Mouse (Mus musculus) cortical plate, adult 2 months (tissue): ENCODE measurements around the gene Gch1.

ENCODE experiments used
- CTCF ChIP-seq: fragments of 200-500 bp; IDR thresholded peaks from 2 replicates; pipeline ENCODE4 v1.5.1; 2011; ENCODE audit warnings: mild to moderate bottlenecking, control low read depth, low read length; ENCODE audit not compliant: insufficient read depth; ENCODE audit errors: extremely low read depth
- POLR2A ChIP-seq: fragments of 200-500 bp; IDR thresholded peaks from 2 replicates; pipeline ENCODE4 v1.6.1; 2011; ENCODE audit warnings: mild to moderate bottlenecking, low read length, control low read depth; ENCODE audit not compliant: insufficient read depth; ENCODE audit errors: extremely low read depth

DNA sequence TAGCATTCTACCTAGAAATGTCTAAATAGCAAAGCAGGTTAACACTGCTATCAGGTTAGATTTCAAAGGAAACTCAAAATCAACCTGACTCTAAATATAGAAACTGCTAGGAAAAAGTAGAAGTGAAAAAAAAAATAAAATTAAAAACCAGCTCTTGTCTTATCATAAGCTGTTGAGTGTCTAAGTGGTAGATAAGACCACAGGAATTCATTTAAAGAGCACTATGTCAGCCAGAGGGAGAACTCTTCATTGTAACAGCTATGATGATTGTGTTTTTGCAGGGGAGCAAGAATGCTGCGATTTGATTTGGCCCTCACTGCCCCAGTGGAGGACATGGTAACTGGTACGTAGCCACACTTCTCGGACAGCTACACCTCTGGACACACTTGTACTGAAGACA is 34.9 kb downstream of the Gch1 start:
- no peak for TF ChIP-seq POLR2A
- no peak for TF ChIP-seq CTCF
